Mouse (Mus musculus): ENCODE measurements around the gene Antxr1. TPM values are rescaled to one million over a fixed set of nuclear protein-coding genes. Genes with fewer than 3 reads are reported as not detected.

Gene Antxr1
- polyA plus RNA-seq, 1 experiment = not detected

- no peak overlapping the region for H3K27ac ChIP-seq (ENCODE audit: insufficient read depth, low read depth, low read length)
- TF ChIP-seq CTCF (IDR thresholded peaks at IDR 0.05; ENCODE audit: insufficient read depth, low read depth, low read length) (no peak), POLR2A (IDR thresholded peaks at IDR 0.05; ENCODE audit: insufficient read depth, low read depth, low read length) (no peak)
- H3K4me1 ChIP-seq (ENCODE audit: control insufficient read depth, insufficient read depth, low read length) = no peaks in the 10 kb centered on the region
- H3K4me3 ChIP-seq (ENCODE audit: insufficient read depth, low read depth, low read length) = no peak overlapping the region
- 98% methylated on average over 8 of the region's 8 CpGs for WGBS
These were observed 184.2 kb downstream of the Antxr1 start for GRCm38 (mm10) chr6:87151427-87151826.

- Histone ChIP-seq H3K4me3 (ENCODE audit: insufficient read depth, low read depth, low read length) (no peak overlapping the region), H3K27ac (ENCODE audit: insufficient read depth, low read depth, low read length) (no peak overlapping the region), H3K4me1 (ENCODE audit: control insufficient read depth, insufficient read depth, low read length) (no peaks in the 10 kb centered on the region)
- TF ChIP-seq CTCF (IDR thresholded peaks at IDR 0.05; ENCODE audit: insufficient read depth, low read depth, low read length) (no peak), POLR2A (IDR thresholded peaks at IDR 0.05; ENCODE audit: insufficient read depth, low read depth, low read length) (no peak)
- 89% methylated on average over 7 of the region's 7 CpGs for WGBS
These were observed 185.2 kb downstream of the Antxr1 start for GRCm38 (mm10) chr6:87150471-87150870.

GRCm38 (mm10) chr6:87147921-87148320 is 187.7 kb downstream of the Antxr1 start:
- Histone ChIP-seq H3K4me1 (ENCODE audit: control insufficient read depth, insufficient read depth, low read length) (no peaks in the 10 kb centered on the region), H3K4me3 (ENCODE audit: insufficient read depth, low read depth, low read length) (no peak overlapping the region), H3K27ac (ENCODE audit: insufficient read depth, low read depth, low read length) (no peak overlapping the region)
- TF ChIP-seq CTCF (IDR thresholded peaks at IDR 0.05; ENCODE audit: insufficient read depth, low read depth, low read length) (no peak), POLR2A (IDR thresholded peaks at IDR 0.05; ENCODE audit: insufficient read depth, low read depth, low read length) (no peak)
- 82% methylated on average over 3 of the region's 3 CpGs for WGBS

- WGBS = 67% methylated on average over 13 of the region's 13 CpGs
- TF ChIP-seq POLR2A (IDR thresholded peaks at IDR 0.05; ENCODE audit: insufficient read depth, low read depth, low read length) = no peak
- TF ChIP-seq CTCF (IDR thresholded peaks at IDR 0.05; ENCODE audit: insufficient read depth, low read depth, low read length) = no peak
- Histone ChIP-seq H3K4me3 (ENCODE audit: insufficient read depth, low read depth, low read length) (no peak overlapping the region), H3K4me1 (ENCODE audit: control insufficient read depth, insufficient read depth, low read length) (no peaks in the 10 kb centered on the region), H3K27ac (ENCODE audit: insufficient read depth, low read depth, low read length) (no peak overlapping the region)
These were observed 192.0 kb downstream of the Antxr1 start for GRCm38 (mm10) chr6:87143594-87143993.

- TF ChIP-seq CTCF (IDR thresholded peaks at IDR 0.05; ENCODE audit: insufficient read depth, low read depth, low read length) (no peak), POLR2A (IDR thresholded peaks at IDR 0.05; ENCODE audit: insufficient read depth, low read depth, low read length) (no peak)
- WGBS = 85% methylated on average over 5 of the region's 5 CpGs
- Histone ChIP-seq H3K27ac (ENCODE audit: insufficient read depth, low read depth, low read length) (no peak overlapping the region), H3K4me3 (ENCODE audit: insufficient read depth, low read depth, low read length) (no peak overlapping the region), H3K4me1 (ENCODE audit: control insufficient read depth, insufficient read depth, low read length) (no peaks in the 10 kb centered on the region)
These were observed 193.4 kb downstream of the Antxr1 start for GRCm38 (mm10) chr6:87142239-87142638.

GRCm38 (mm10) chr6:87139796-87140553 is 195.6 kb downstream of the Antxr1 start:
- 73% methylated on average over 12 of the region's 12 CpGs for WGBS
- Histone ChIP-seq H3K4me1 (ENCODE audit: control insufficient read depth, insufficient read depth, low read length) (no peaks in the 10 kb centered on the region), H3K4me3 (ENCODE audit: insufficient read depth, low read depth, low read length) (no peak overlapping the region), H3K27ac (ENCODE audit: insufficient read depth, low read depth, low read length) (no peak overlapping the region)
- no peak for TF ChIP-seq CTCF (IDR thresholded peaks at IDR 0.05; ENCODE audit: insufficient read depth, low read depth, low read length)
- no peak for TF ChIP-seq POLR2A (IDR thresholded peaks at IDR 0.05; ENCODE audit: insufficient read depth, low read depth, low read length)

- 97% methylated on average over 5 of the region's 5 CpGs for WGBS
- H3K4me1 ChIP-seq (ENCODE audit: control insufficient read depth, insufficient read depth, low read length) = no peaks in the 10 kb centered on the region
- H3K4me3 ChIP-seq (ENCODE audit: insufficient read depth, low read depth, low read length) = no peak overlapping the region
- no peak for TF ChIP-seq POLR2A (IDR thresholded peaks at IDR 0.05; ENCODE audit: insufficient read depth, low read depth, low read length)
- no peak for TF ChIP-seq CTCF (IDR thresholded peaks at IDR 0.05; ENCODE audit: insufficient read depth, low read depth, low read length)
- no peak overlapping the region for H3K27ac ChIP-seq (ENCODE audit: insufficient read depth, low read depth, low read length)
These were observed 197.1 kb downstream of the Antxr1 start for GRCm38 (mm10) chr6:87138479-87138878.

GRCm38 (mm10) chr6:87133966-87134546 is 201.6 kb downstream of the Antxr1 start:
- no peak overlapping the region for H3K27ac ChIP-seq (ENCODE audit: insufficient read depth, low read depth, low read length)
- WGBS = 70% methylated on average over 12 of the region's 12 CpGs

GRCm38 (mm10) chr6:87133520-87133919 is 202.1 kb downstream of the Antxr1 start:
- WGBS = 92% methylated on average over 3 of the region's 3 CpGs
- Histone ChIP-seq H3K4me1 (ENCODE audit: control insufficient read depth, insufficient read depth, low read length) (no peaks in the 10 kb centered on the region), H3K27ac (ENCODE audit: insufficient read depth, low read depth, low read length) (no peak overlapping the region), H3K4me3 (ENCODE audit: insufficient read depth, low read depth, low read length) (no peak overlapping the region)
- TF ChIP-seq POLR2A (IDR thresholded peaks at IDR 0.05; ENCODE audit: insufficient read depth, low read depth, low read length) (no peak), CTCF (IDR thresholded peaks at IDR 0.05; ENCODE audit: insufficient read depth, low read depth, low read length) (no peak)

More at GRCm38 (mm10) chr6:87133966-87134546, 201.6 kb downstream of the Antxr1 start:
- Histone ChIP-seq H3K4me3 (ENCODE audit: insufficient read depth, low read depth, low read length) (no peak overlapping the region), H3K4me1 (ENCODE audit: control insufficient read depth, insufficient read depth, low read length) (no peaks in the 10 kb centered on the region)
- TF ChIP-seq CTCF (IDR thresholded peaks at IDR 0.05; ENCODE audit: insufficient read depth, low read depth, low read length) = no peak
- TF ChIP-seq POLR2A (IDR thresholded peaks at IDR 0.05; ENCODE audit: insufficient read depth, low read depth, low read length) = no peak

All from olfactory bulb, adult 2 months (tissue).